Mouse (Mus musculus): Measurements from ENCODE around the gene Polr3k. TPM values are rescaled to one million over a fixed set of nuclear protein-coding genes. Genes with fewer than 3 reads are reported as not detected.

Gene Polr3k
- 3.5 and 3.9 TPM in 2 replicates for polyA plus RNA-seq (2012; rRNA removed)

GRCm38 (mm10) chr2:181863791-181864535, at the start of gene Polr3k:
Polr3k (plus strand) TSS chr2:181864337.

GRCm38 (mm10) chr2:181837372-181838292, 26.5 kb upstream of the Polr3k start, which contains the start of gene Pcmtd2:
Pcmtd2 (plus strand) TSS chr2:181837854.

Other genes with a start within 250 kb of the Polr3k start
- gene Gm29797, start 207.3 kb upstream of the Polr3k start, polyA plus RNA-seq (2012; rRNA removed): not detected in 2 replicates
- gene Sox18, start 192.7 kb upstream of the Polr3k start, polyA plus RNA-seq (2012; rRNA removed): 37.5 and 40.1 TPM in 2 replicates
- gene Tcea2, start 184.0 kb upstream of the Polr3k start, polyA plus RNA-seq (2012; rRNA removed): 6.5 and 6.7 TPM in 2 replicates
- 34.0 and 48.2 TPM in 2 replicates for gene Rgs19, start 170.4 kb upstream of the Polr3k start, polyA plus RNA-seq (2012; rRNA removed)
- not detected in 2 replicates for gene Lkaaear1, start 165.9 kb upstream of the Polr3k start, polyA plus RNA-seq (2012; rRNA removed)
- 0.57 and 0.79 TPM in 2 replicates for gene Oprl1, start 149.3 kb upstream of the Polr3k start, polyA plus RNA-seq (2012; rRNA removed)
- gene Myt1, start 101.0 kb upstream of the Polr3k start, polyA plus RNA-seq (2012; rRNA removed): 1.3 and 1.4 TPM in 2 replicates
- gene Pcmtd2, start 26.5 kb upstream of the Polr3k start, polyA plus RNA-seq (2012; rRNA removed): 16.3 and 19.0 TPM in 2 replicates
- not detected in 2 replicates for gene Gm14496, start 126.8 kb downstream of the Polr3k start, polyA plus RNA-seq (2012; rRNA removed)